Mouse (Mus musculus): ENCODE data around the gene Stx18. TPM values are rescaled to one million over a fixed set of nuclear protein-coding genes. Genes with fewer than 3 reads are reported as not detected.

The Stx18 gene
- 42.9 and 53.2 TPM in 2 replicates for polyA plus RNA-seq (2014; fragmentation: Nextera tagmentation; extraction: Ambion mirVana)

DNA sequence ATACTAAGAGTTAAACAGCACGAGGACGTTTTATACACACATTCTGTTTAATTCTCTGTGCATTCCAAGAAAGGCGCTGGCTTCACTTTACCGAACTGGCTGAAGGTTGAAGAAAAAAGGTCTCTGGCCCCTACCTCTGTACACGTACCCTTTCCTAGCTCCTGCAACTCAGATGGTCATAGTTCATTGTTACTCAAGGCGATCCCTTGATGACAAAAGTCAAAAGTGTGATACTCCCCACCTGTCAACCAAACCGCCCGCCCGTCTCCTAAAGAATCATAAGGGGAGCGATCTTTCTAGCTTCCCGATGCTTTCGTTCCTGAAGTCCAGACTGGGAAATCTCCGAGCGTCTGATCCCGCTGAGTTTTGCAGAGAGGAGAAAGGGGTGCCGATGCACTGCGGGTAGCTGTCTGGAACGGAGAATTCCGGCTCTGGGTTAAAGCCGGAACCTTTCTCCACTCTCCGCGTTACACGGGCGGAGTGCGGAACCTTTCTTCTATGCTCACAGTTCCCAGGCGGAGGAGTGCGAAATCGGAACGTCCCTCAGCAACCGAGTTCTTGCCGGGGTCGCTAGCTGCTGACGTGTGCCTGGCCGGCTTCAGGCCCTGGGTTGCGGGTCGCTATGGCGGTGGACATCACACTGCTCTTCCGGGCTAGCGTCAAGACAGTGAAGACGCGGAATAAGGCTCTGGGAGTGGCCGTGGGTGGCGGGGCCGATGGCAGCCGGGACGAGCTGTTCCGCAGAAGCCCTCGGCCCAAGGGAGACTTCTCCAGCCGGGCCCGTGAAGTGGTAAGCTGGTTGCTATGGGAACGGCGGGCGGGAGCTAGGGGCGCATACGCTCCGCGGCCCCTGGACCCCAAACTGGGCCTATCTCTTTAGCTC is at the start of gene Stx18:
Stx18 (plus strand) TSS at position 33 of the 883 bp plus-strand sequence.
- under 1% methylated on average over 57 of the region's 57 CpGs for WGBS
- ATAC-seq (ENCODE audit: insufficient read depth, low FRiP score, low TSS enrichment): peak; percentile 94
- DNase-seq (ENCODE audit: low spot score): peak; percentile 91
- Histone ChIP-seq H3K4me2 (ENCODE audit: low read depth) (peak within 1 kb of the TSS; percentile 42), H3K9ac (ENCODE audit: low read length) (peak within 1 kb of the TSS; percentile 83), H3K27ac (ENCODE audit: low read depth, low read length) (peak within 1 kb of the TSS; percentile 45; the same call in 1 of the 2 replicates), H3K36me3 (ENCODE audit: control insufficient read depth, insufficient read depth, low read length) (no peaks in the 10 kb centered on the region; the same call in 1 of the 2 replicates), H3K27me3 (ENCODE audit: control insufficient read depth, insufficient read depth, low read length) (no peaks in the 10 kb centered on the region), H3K4me3 (ENCODE audit: low read depth, low read length) (peak within 1 kb of the TSS; percentile 87), H3K4me1 (ENCODE audit: control insufficient read depth, insufficient read depth, low read length) (peaks cover 3% of the 10 kb centered on the region; the same call in 1 of the 2 replicates), H3K9me3 (ENCODE audit: control insufficient read depth, low read length) (no peaks in the 10 kb centered on the region)

DNA sequence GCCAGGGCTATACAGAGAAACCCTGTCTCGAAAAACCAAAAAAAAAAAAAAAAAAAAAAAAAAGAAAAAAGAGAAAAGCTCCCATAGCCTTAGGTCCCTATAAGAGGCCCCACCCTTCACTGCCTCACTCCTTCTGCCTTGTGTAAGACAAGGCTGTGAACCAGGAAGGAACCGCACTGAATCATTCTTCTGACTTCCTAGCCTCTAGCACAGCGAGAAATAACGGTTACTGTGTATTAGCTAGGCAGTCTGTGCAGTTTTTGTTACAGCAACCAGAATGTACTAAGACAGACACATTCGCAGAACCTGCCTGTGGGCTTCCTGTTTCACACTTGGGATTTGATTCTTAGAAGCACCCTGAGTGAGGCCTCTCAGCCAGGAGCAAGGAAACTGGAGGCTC is 46.2 kb upstream of the Stx18 start:
- Histone ChIP-seq H3K9me3 (ENCODE audit: control insufficient read depth, low read length) (no peaks in the 10 kb centered on the region), H3K27me3 (ENCODE audit: control insufficient read depth, insufficient read depth, low read length) (no peaks in the 10 kb centered on the region), H3K4me3 (ENCODE audit: low read depth, low read length) (no peak overlapping the region), H3K4me2 (ENCODE audit: low read depth) (no peak overlapping the region), H3K27ac (ENCODE audit: low read depth, low read length) (no peak overlapping the region), H3K9ac (ENCODE audit: low read length) (no peak overlapping the region), H3K36me3 (ENCODE audit: control insufficient read depth, insufficient read depth, low read length) (no peaks in the 10 kb centered on the region), H3K4me1 (ENCODE audit: control insufficient read depth, insufficient read depth, low read length) (no peaks in the 10 kb centered on the region)
- ATAC-seq (ENCODE audit: insufficient read depth, low FRiP score, low TSS enrichment): no peak
- DNase-seq (ENCODE audit: low spot score): no peak
- WGBS: 86% methylated on average over 5 of the region's 5 CpGs

DNA sequence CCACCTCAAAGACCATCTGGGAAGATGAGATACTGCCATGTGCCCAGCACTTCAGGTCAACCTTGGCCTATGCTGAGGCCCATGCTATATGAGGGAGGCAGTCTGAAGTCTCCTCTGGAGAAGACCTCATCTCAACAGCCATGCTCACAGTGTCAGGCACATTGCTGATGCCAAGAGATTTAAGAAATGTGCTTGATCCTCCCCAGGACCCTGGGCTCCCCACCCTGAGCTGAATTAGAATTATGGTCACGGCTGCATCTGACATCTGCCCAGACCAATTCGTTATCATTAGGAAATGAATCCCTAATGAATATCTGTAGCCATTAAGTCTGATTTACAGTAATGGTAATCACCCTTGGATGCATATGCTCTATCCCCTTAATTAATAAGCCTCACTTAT is 39.7 kb upstream of the Stx18 start:
- H3K4me2 ChIP-seq (ENCODE audit: low read depth): no peak overlapping the region
- no peaks in the 10 kb centered on the region for H3K27me3 ChIP-seq (ENCODE audit: control insufficient read depth, insufficient read depth, low read length)
- no peaks in the 10 kb centered on the region for H3K9me3 ChIP-seq (ENCODE audit: control insufficient read depth, low read length)
- no peak overlapping the region for H3K9ac ChIP-seq (ENCODE audit: low read length)
- no peak for ATAC-seq (ENCODE audit: insufficient read depth, low FRiP score, low TSS enrichment)
- no peak overlapping the region for H3K27ac ChIP-seq (ENCODE audit: low read depth, low read length)
- 77% methylated on average over 2 of the region's 2 CpGs for WGBS
- H3K4me1 ChIP-seq (ENCODE audit: control insufficient read depth, insufficient read depth, low read length): peaks cover 5% of the 10 kb centered on the region; the same call in 1 of the 2 replicates
- H3K4me3 ChIP-seq (ENCODE audit: low read depth, low read length): no peak overlapping the region
- DNase-seq (ENCODE audit: low spot score): no peak
- H3K36me3 ChIP-seq (ENCODE audit: control insufficient read depth, insufficient read depth, low read length): no peaks in the 10 kb centered on the region

DNA sequence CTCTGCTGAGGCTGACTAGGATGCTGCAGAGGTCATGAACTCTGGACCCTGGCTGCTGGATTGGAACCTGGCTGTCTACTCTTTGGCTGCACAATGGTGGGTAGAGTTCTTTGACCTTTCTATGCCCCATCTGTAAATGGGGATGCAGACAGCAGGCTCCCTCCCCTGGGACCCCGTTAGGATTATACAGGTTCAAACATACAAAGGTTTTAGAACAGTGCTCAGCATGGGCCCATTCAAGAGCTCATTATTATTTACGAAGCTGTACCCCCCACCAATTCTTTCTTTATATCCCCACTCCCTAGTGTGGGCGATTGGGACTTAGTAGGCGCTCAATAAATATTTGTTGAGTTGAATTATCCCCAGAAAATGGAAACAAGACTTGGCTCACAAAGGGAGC is 36.0 kb upstream of the Stx18 start:
- Histone ChIP-seq H3K27ac (ENCODE audit: low read depth, low read length) (no peak overlapping the region), H3K4me2 (ENCODE audit: low read depth) (no peak overlapping the region), H3K9me3 (ENCODE audit: control insufficient read depth, low read length) (no peaks in the 10 kb centered on the region)

DNA sequence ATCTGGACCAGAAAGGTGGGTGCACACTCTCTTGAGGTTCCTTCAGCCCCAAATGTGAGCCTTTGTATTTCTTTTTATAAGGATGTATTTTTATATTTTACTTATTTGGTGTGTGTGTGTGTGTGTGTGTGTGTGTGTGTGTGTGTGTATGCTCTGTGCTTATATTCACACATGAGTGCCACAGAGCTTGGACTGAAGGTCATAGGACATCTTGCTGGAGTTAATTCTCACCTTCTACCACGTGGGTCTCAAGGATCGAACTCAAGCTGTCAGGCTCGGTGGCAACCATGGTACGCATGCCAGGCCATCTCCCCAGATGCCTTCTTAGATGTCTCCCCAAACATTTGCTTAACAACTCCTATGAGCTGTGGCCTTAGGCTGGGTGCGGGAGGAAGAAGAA is 33.8 kb upstream of the Stx18 start:
- Histone ChIP-seq H3K4me3 (ENCODE audit: low read depth, low read length) (no peak overlapping the region), H3K36me3 (ENCODE audit: control insufficient read depth, insufficient read depth, low read length) (no peaks in the 10 kb centered on the region), H3K9me3 (ENCODE audit: control insufficient read depth, low read length) (no peaks in the 10 kb centered on the region), H3K9ac (ENCODE audit: low read length) (no peak overlapping the region), H3K27me3 (ENCODE audit: control insufficient read depth, insufficient read depth, low read length) (no peaks in the 10 kb centered on the region), H3K4me2 (ENCODE audit: low read depth) (no peak overlapping the region), H3K27ac (ENCODE audit: low read depth, low read length) (no peak overlapping the region), H3K4me1 (ENCODE audit: control insufficient read depth, insufficient read depth, low read length) (peaks cover 5% of the 10 kb centered on the region; the same call in 1 of the 2 replicates)
- ATAC-seq (ENCODE audit: insufficient read depth, low FRiP score, low TSS enrichment): no peak
- no peak for DNase-seq (ENCODE audit: low spot score)
- 87% methylated on average over 5 of the region's 5 CpGs for WGBS

More for the DNA sequence above, 36.0 kb upstream of the Stx18 start:
- Histone ChIP-seq H3K27me3 (ENCODE audit: control insufficient read depth, insufficient read depth, low read length) (no peaks in the 10 kb centered on the region), H3K36me3 (ENCODE audit: control insufficient read depth, insufficient read depth, low read length) (no peaks in the 10 kb centered on the region), H3K9ac (ENCODE audit: low read length) (no peak overlapping the region), H3K4me1 (ENCODE audit: control insufficient read depth, insufficient read depth, low read length) (peaks cover 5% of the 10 kb centered on the region; the same call in 1 of the 2 replicates), H3K4me3 (ENCODE audit: low read depth, low read length) (no peak overlapping the region)
- no peak for DNase-seq (ENCODE audit: low spot score)
- 0 out of 2 replicates have a peak, but pooled peaks have one; percentile 17 for ATAC-seq (ENCODE audit: insufficient read depth, low FRiP score, low TSS enrichment)
- WGBS: 27% methylated on average over 4 of the region's 4 CpGs

DNA sequence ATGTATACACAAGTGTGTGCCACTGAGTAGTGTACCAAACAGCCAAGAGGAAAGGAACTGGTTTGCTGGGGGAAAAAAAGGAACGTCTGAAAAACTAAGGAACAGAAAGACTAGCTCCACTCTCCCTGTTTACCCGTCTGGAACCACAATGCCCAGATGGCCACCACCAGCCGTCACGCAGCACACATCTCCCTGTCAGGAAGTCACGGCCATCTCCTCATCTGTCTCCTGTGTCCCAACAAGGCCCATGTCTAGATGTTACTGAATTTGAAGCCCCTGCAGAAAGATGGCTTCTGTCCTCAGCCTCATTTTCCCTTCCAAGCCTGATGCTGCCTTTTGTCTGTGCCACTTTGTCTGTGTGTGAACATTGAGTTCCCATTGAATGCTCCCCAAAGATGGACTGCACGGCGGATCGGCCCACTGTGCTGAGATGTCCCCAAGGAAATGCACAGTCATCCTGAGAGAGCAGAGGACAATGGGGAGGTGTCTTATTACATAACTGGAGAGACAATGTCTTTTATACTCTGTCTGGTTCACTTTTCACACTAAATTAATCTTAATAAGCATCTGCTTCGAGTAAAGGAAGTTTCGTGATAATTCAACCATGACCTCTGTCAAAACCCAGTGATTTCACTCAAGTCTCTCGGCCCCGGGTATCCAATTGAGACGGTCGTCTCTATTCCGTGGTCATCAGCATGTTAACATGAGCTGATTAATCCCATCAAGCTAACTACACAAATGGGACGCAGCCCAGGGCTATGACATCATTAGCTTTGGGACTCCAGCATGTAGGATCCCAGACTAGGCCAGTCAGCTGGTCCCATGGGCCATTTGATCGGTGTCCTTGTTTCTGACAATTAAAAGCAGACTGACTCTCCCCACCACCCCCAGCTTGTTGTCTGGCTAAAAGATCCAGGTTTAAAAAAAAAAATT is 31.9 kb upstream of the Stx18 start:
- ATAC-seq (ENCODE audit: insufficient read depth, low FRiP score, low TSS enrichment): peak; percentile 74
- no peak overlapping the region for H3K9ac ChIP-seq (ENCODE audit: low read length)
- no peaks in the 10 kb centered on the region for H3K36me3 ChIP-seq (ENCODE audit: control insufficient read depth, insufficient read depth, low read length)
- no peaks in the 10 kb centered on the region for H3K9me3 ChIP-seq (ENCODE audit: control insufficient read depth, low read length)
- no peaks in the 10 kb centered on the region for H3K27me3 ChIP-seq (ENCODE audit: control insufficient read depth, insufficient read depth, low read length)
- H3K4me2 ChIP-seq (ENCODE audit: low read depth): no peak overlapping the region
- no peak overlapping the region for H3K27ac ChIP-seq (ENCODE audit: low read depth, low read length)
- H3K4me3 ChIP-seq (ENCODE audit: low read depth, low read length): no peak overlapping the region
- peaks cover 5% of the 10 kb centered on the region; the same call in 1 of the 2 replicates for H3K4me1 ChIP-seq (ENCODE audit: control insufficient read depth, insufficient read depth, low read length)
- peak; percentile 49 for DNase-seq (ENCODE audit: low spot score)
- WGBS: 37% methylated on average over 17 of the region's 17 CpGs

DNA sequence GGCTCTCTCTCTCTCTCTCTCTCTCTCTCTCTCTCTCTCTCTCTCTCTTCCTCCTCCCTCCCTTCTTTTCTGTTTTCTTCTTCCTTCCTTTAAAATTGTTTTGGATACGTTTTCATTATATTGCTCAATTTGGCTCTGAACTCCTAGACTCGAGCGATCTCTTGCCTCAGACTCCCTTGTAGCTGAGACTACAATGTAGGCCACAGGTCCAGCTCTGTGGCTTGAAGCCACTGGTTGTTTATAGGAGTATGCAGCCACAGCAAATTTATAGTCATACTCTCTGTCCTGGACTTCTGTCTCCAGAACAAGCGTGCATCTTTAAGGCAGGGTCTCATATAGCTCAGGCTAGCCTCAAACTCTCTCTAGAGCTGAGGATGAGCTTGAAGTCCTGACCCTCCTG is 29.5 kb upstream of the Stx18 start:
- Histone ChIP-seq H3K27me3 (ENCODE audit: control insufficient read depth, insufficient read depth, low read length) (no peaks in the 10 kb centered on the region), H3K27ac (ENCODE audit: low read depth, low read length) (no peak overlapping the region), H3K4me3 (ENCODE audit: low read depth, low read length) (no peak overlapping the region), H3K4me1 (ENCODE audit: control insufficient read depth, insufficient read depth, low read length) (no peaks in the 10 kb centered on the region), H3K9ac (ENCODE audit: low read length) (no peak overlapping the region), H3K36me3 (ENCODE audit: control insufficient read depth, insufficient read depth, low read length) (no peaks in the 10 kb centered on the region), H3K9me3 (ENCODE audit: control insufficient read depth, low read length) (no peaks in the 10 kb centered on the region), H3K4me2 (ENCODE audit: low read depth) (no peak overlapping the region)
- no peak for ATAC-seq (ENCODE audit: insufficient read depth, low FRiP score, low TSS enrichment)
- WGBS: 89% methylated on average over 4 of the region's 4 CpGs
- DNase-seq (ENCODE audit: low spot score): no peak

DNA sequence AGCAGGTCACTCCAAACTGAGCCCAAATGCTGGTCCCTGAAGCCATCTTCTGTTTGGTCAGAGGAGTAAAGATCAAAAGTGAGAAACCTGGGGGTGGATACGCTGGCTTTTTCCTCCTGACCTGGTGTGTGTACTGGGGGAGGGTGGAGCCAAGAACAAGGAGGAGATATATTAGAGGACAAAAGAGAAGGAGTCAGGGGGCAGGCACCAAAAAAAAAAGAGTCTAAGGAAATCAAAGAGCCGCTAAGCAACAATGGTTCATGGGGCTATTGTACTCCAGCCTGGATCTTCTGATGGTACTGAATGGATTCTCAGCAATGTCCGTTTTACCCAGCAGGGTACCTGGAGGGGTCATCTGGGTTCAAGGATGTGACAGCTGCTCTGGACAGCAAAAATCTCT is 23.6 kb upstream of the Stx18 start:
- DNase-seq (ENCODE audit: low spot score): no peak
- Histone ChIP-seq H3K4me3 (ENCODE audit: low read depth, low read length) (no peak overlapping the region), H3K4me1 (ENCODE audit: control insufficient read depth, insufficient read depth, low read length) (no peaks in the 10 kb centered on the region), H3K9ac (ENCODE audit: low read length) (no peak overlapping the region), H3K9me3 (ENCODE audit: control insufficient read depth, low read length) (no peaks in the 10 kb centered on the region), H3K27ac (ENCODE audit: low read depth, low read length) (no peak overlapping the region), H3K36me3 (ENCODE audit: control insufficient read depth, insufficient read depth, low read length) (no peaks in the 10 kb centered on the region), H3K27me3 (ENCODE audit: control insufficient read depth, insufficient read depth, low read length) (no peaks in the 10 kb centered on the region), H3K4me2 (ENCODE audit: low read depth) (no peak overlapping the region)
- WGBS: 19% methylated on average over 3 of the region's 3 CpGs
- no peak for ATAC-seq (ENCODE audit: insufficient read depth, low FRiP score, low TSS enrichment)

Measured in neural tube, embryonic 11.5 days (tissue).